Comparison of ENCODE assay signal across 8 mouse cellular contexts in the genomic region with DNA sequence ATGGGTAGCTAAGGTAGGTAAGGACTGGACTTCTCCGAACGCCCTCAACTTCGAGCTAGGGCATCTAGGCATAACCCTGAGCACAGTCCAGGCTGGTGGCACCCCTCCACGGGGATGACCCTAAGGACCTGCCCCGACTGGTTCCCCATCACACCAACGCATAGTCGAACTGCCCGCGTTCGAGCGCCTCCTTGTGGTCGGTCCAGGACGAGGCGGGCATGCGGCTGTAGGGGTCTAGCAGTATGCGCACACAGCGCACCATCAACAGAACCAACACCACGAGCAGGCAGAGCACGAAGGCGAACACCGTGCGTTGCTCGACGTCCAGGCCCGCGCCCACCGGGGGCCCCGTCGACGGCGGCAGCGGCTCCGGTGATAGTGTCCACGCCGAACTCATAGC. TPM values are rescaled to one million over a fixed set of nuclear protein-coding genes. Genes with fewer than 3 reads are reported as not detected.
DNase-seq lines count a peak whose midpoint lies in the region; ATAC-seq and TF ChIP-seq lines count a peak whose summit lies in the region.

No protein-coding gene starts in this region.

- H3K27me3 ChIP-seq in limb, embryonic 15.5 days, result no peaks in the 10 kb centered on the region
- H3K27me3 ChIP-seq in midbrain, embryonic 16.5 days (ENCODE audit: control insufficient read depth, insufficient read depth, low read depth, low read length), result no peaks in the 10 kb centered on the region
- no peaks in the 10 kb centered on the region for H3K27me3 ChIP-seq in spleen, adult 2 months (ENCODE audit: control insufficient read depth, insufficient read depth, low read length)

- peak; percentile 82 to 84 for DNase-seq in left cerebral cortex, adult 18-20 months (ENCODE audit: low spot score in 2 of 2)
- no peak for DNase-seq in left cerebral cortex, adult 11 months (ENCODE audit: low spot score)
- DNase-seq in embryo, embryonic 11 days, result peak; percentile 87
- DNase-seq in gastrocnemius, postnatal 36 days, result peak; percentile 51 to 59
- DNase-seq in kidney, adult 11 months, result peak; percentile 54
- DNase-seq in spleen, adult 2 months (ENCODE audit: low read depth in 1 of 2, low spot score in 2 of 2), result peak in 1 of 2 experiments; percentile 69

- no peaks in the 10 kb centered on the region for H3K9me3 ChIP-seq in limb, embryonic 15.5 days
- no peaks in the 10 kb centered on the region for H3K9me3 ChIP-seq in midbrain, embryonic 16.5 days (replicated peaks; ENCODE audit: control insufficient read depth, low read length, poor library complexity, severe bottlenecking)

- peak; percentile 80; the same call in 1 of the 2 replicates for TF ChIP-seq CTCF in spleen, adult 2 months (IDR thresholded peaks at IDR 0.05; ENCODE audit: extremely low read depth, insufficient read depth, insufficient read length, insufficient replicate concordance)

- intact Hi-C loops in gastrocnemius, postnatal 36 days (cut with DNase I), result loop anchor here (5.0 kb wide), 1 partner anchor 116 kb away; no protein-coding TSS in a partner anchor

- peak overlapping the region; percentile 90 for H3K4me2 ChIP-seq in limb, embryonic 15.5 days
- H3K4me2 ChIP-seq in midbrain, embryonic 16.5 days (ENCODE audit: low read length), result peak overlapping the region; percentile 73

- H3K4me3 ChIP-seq in limb, embryonic 15.5 days, result peak overlapping the region; percentile 78
- peak overlapping the region; percentile 87 for H3K4me3 ChIP-seq in midbrain, embryonic 16.5 days (ENCODE audit: low read depth, low read length)
- peak overlapping the region; percentile 55; the same call in 1 of the 2 replicates for H3K4me3 ChIP-seq in spleen, adult 2 months (ENCODE audit: extremely low read depth, insufficient read depth, insufficient read length)

- no peak for TF ChIP-seq POLR2A in spleen, adult 2 months (IDR thresholded peaks at IDR 0.05; ENCODE audit: low read depth, low read length)

- peaks cover 64% of the 10 kb centered on the region for H3K36me3 ChIP-seq in limb, embryonic 15.5 days
- H3K36me3 ChIP-seq in midbrain, embryonic 16.5 days (ENCODE audit: control insufficient read depth, insufficient read depth, low read length), result peaks cover 10% of the 10 kb centered on the region; the same call in 1 of the 2 replicates
- peaks cover 12% of the 10 kb centered on the region for H3K36me3 ChIP-seq in spleen, adult 2 months (ENCODE audit: control insufficient read depth, insufficient read depth, low read length)

- ATAC-seq in limb, embryonic 15.5 days (ENCODE audit: insufficient number of reproducible peaks, low FRiP score, low TSS enrichment, low read depth), result peak; percentile 25; the same call in 1 of the 2 replicates
- peak; percentile 66 for ATAC-seq in midbrain, embryonic 16.5 days

- WGBS in limb, embryonic 15.5 days, result 3% methylated on average over 35 of the region's 35 CpGs
- WGBS in midbrain, embryonic 16.5 days, result 3% methylated on average over 32 of the region's 35 CpGs
- WGBS in spleen, adult 2 months, result 5% methylated on average over 35 of the region's 35 CpGs

- peak overlapping the region; percentile 81 for H3K27ac ChIP-seq in limb, embryonic 15.5 days
- H3K27ac ChIP-seq in midbrain, embryonic 16.5 days (ENCODE audit: low read length), result peak overlapping the region; percentile 97
- H3K27ac ChIP-seq in spleen, adult 2 months (ENCODE audit: insufficient read depth, low read length), result no peak overlapping the region

- H3K9ac ChIP-seq in limb, embryonic 15.5 days, result peak overlapping the region; percentile 68
- peak overlapping the region; percentile 96 for H3K9ac ChIP-seq in midbrain, embryonic 16.5 days (ENCODE audit: low read depth, low read length)

- H3K4me1 ChIP-seq in limb, embryonic 15.5 days, result peaks cover 34% of the 10 kb centered on the region
- peaks cover 36% of the 10 kb centered on the region for H3K4me1 ChIP-seq in midbrain, embryonic 16.5 days (ENCODE audit: control insufficient read depth, insufficient read depth, low read length)
- H3K4me1 ChIP-seq in spleen, adult 2 months (ENCODE audit: control insufficient read depth, insufficient read depth, insufficient read length), result peaks cover 13% of the 10 kb centered on the region

RNA-seq across cellular contexts. Expression of gene Ctxn1, which starts 0.8 kb away (rescaled TPM):
- total RNA-seq in left cerebral cortex, adult 18-20 months (2021), result 100 to 1,000 TPM; 519 to 574 TPM
- under 1 TPM; 0.42 to 0.71 TPM for total RNA-seq in gastrocnemius, postnatal 36 days (2021)
- 46.2 and 49.8 TPM in 2 replicates for polyA plus RNA-seq in limb, embryonic 15.5 days (2015; fragmentation: Nextera tagmentation; extraction: Ambion mirVana)
- polyA plus RNA-seq in midbrain, embryonic 16.5 days (2015; fragmentation: Nextera tagmentation; extraction: Ambion mirVana), result 258 and 267 TPM in 2 replicates
- polyA plus RNA-seq in spleen, adult 2 months (2012; rRNA removed), result 4.1 and 4.4 TPM in 2 replicates

RNA-seq across cellular contexts. Expression of gene Snapc2, which starts 5.4 kb away (rescaled TPM):
- 10 to 100 TPM; 30.6 to 31.8 TPM for total RNA-seq in left cerebral cortex, adult 18-20 months (2021)
- 10 to 100 TPM; 11.0 to 12.0 TPM for total RNA-seq in gastrocnemius, postnatal 36 days (2021)
- 50.6 and 55.9 TPM in 2 replicates for polyA plus RNA-seq in limb, embryonic 15.5 days (2015; fragmentation: Nextera tagmentation; extraction: Ambion mirVana)
- 62.2 and 62.9 TPM in 2 replicates for polyA plus RNA-seq in midbrain, embryonic 16.5 days (2015; fragmentation: Nextera tagmentation; extraction: Ambion mirVana)
- 19.6 and 22.9 TPM in 2 replicates for polyA plus RNA-seq in spleen, adult 2 months (2012; rRNA removed)

RNA-seq across cellular contexts. Expression of gene Tgfbr3l, which starts 10.2 kb away (rescaled TPM):
- total RNA-seq in left cerebral cortex, adult 18-20 months (2021), result 1 to 10 TPM; 9.5 TPM
- 1 to 10 TPM; 2.5 to 3.0 TPM for total RNA-seq in gastrocnemius, postnatal 36 days (2021)
- polyA plus RNA-seq in limb, embryonic 15.5 days (2015; fragmentation: Nextera tagmentation; extraction: Ambion mirVana), result 2.8 and 4.2 TPM in 2 replicates
- 4.1 and 5.2 TPM in 2 replicates for polyA plus RNA-seq in midbrain, embryonic 16.5 days (2015; fragmentation: Nextera tagmentation; extraction: Ambion mirVana)
- polyA plus RNA-seq in spleen, adult 2 months (2012; rRNA removed), result 13.9 and 25.2 TPM in 2 replicates

RNA-seq across cellular contexts. Expression of gene Timm44, which starts 17.5 kb away (rescaled TPM):
- total RNA-seq in left cerebral cortex, adult 18-20 months (2021), result 10 to 100 TPM; 59.0 to 69.1 TPM
- total RNA-seq in gastrocnemius, postnatal 36 days (2021), result 10 to 100 TPM; 71.3 to 74.9 TPM
- 52.0 and 52.9 TPM in 2 replicates for polyA plus RNA-seq in limb, embryonic 15.5 days (2015; fragmentation: Nextera tagmentation; extraction: Ambion mirVana)
- polyA plus RNA-seq in midbrain, embryonic 16.5 days (2015; fragmentation: Nextera tagmentation; extraction: Ambion mirVana), result 45.3 and 48.1 TPM in 2 replicates
- 42.1 and 42.8 TPM in 2 replicates for polyA plus RNA-seq in spleen, adult 2 months (2012; rRNA removed)

RNA-seq across cellular contexts. Expression of gene Gm49320, which starts 19.6 kb away (rescaled TPM):
- not detected for total RNA-seq in left cerebral cortex, adult 18-20 months (2021)
- under 1 TPM in 1 of 2 experiments, not detected in 1; 0.20 TPM for total RNA-seq in gastrocnemius, postnatal 36 days (2021)
- 0.90 and 1.4 TPM in 2 replicates for polyA plus RNA-seq in limb, embryonic 15.5 days (2015; fragmentation: Nextera tagmentation; extraction: Ambion mirVana)
- polyA plus RNA-seq in midbrain, embryonic 16.5 days (2015; fragmentation: Nextera tagmentation; extraction: Ambion mirVana), result 0.73 and 1.8 TPM in 2 replicates
- 0.63 and 1.2 TPM in 2 replicates for polyA plus RNA-seq in spleen, adult 2 months (2012; rRNA removed)
